Mouse (Mus musculus) ovary, postnatal 36 days (tissue): Measurements from ENCODE around the gene Ror2.

ENCODE experiments used
- DNase-seq: peaks from one replicate; pipeline ENCODE4 v3.0.0; 2022; ENCODE audit warnings: low spot score, mixed read lengths

Gene Ror2

DNA sequence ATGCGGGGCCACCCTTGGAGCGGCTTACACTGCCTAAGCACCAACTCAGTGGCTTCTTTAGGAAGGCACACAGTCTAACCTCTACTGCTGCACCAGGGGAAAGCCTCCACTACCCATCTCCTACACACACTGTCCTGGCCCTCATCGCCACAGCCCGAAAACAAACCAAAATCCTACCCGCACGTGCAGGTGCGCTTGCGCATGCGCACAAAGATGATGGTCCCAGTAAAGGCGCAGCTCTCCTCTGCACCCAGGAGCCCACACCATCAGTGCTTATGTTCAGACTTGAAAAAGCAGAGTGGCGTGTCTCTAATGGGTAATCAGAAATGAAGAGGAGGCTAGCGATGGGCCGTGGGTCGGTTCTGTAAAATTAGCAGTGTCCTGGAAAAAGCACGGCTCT lies 91.6 kb downstream of the Ror2 start:
- no peak for DNase-seq

DNA sequence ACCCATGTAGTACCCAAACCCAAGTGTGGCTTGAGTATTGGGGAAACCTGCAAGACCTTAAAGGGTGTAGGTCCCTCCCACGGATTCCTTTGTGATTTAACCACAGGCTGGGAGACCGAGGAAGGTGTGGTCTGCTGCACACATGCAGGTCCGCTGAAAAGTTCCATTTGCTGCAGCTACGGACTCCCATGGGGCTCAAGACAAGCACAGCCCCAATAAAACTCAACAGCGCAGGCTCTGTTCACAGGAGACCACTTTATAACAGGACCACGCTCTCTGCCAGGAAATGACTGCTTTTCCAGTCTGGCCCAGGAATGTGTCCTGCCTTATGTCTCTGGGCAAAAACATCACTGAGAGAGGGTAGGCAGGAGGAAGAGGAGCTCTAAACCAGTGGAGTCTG lies 92.2 kb downstream of the Ror2 start:
- DNase-seq = no peak

DNA sequence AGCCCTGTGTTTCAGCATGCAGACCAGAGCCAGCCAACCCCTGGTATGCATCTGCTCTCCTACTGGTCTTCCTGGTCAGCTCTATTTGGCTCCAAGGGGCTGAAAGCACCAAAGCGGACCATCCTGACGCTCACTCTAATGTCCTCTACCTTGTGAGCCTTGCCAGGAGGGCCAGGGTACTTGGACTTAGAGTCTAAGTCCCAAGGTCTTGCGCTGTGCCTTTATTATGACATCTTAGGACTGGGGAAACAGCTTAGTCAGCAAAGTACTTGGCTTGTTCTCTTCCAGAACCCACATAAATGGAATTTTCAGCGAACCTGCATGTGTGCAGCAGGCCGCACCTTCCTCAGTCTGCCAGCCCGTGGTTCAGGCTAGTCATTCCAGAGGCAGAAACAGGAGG lies 93.6 kb downstream of the Ror2 start:
- DNase-seq = no peak

DNA sequence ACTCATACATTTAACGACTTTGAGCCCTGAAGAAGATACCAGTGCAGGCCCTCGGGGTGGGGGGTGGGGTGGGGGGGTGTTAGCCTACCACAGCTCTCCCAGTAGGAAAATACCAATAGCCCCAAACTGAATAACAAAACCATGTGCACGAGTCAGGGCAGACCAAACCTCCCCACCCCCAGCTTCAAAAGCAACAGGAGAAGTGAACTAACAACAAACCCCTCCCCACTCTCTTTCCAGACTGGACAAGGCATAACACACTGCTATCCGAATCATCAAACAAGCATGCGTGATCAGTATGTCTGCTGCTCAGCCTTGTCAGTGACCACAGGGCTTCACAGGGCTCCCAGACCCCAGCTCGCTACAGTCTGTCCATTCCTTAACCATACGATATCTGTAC lies 94.3 kb downstream of the Ror2 start:
- no peak for DNase-seq

DNA sequence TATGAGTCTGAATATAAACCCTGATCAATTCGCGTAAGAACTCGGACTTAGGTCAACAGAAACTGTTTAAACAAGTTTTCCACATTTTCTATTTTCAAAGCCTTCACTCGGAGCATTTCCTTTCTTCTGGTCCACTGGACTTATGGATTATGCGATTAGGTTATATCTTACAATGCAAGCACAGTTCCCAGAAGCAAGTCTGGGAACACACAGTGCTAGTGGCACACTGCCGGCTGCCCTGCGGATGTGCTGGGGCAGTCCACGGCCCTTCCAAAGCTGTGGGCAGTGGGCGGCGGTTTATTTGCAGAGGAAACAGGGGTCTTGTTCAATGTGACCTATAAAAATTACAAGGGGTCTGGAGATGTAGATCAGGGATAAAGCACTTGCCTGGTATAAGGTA lies 97.0 kb downstream of the Ror2 start:
- no peak for DNase-seq

DNA sequence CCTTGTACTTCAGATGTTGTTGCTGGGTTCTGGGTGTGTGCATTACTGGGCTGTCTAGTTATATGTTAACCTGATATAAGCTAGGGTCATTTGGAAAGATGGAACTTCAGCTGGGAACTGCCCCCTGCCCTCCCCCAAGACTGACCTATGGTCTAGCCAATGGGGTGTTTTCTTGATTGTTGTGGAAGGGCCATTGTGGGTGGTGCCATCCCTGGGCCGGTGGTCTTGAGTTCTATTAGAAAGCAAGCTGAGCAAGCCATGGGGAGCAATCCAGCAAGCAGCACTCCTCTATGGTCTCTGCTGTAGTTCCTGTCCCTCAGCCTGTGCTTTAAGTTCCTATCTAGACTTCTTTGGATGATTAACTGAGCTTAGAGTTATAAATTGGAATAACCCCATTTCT lies 101.1 kb downstream of the Ror2 start:
- DNase-seq = no peak

DNA sequence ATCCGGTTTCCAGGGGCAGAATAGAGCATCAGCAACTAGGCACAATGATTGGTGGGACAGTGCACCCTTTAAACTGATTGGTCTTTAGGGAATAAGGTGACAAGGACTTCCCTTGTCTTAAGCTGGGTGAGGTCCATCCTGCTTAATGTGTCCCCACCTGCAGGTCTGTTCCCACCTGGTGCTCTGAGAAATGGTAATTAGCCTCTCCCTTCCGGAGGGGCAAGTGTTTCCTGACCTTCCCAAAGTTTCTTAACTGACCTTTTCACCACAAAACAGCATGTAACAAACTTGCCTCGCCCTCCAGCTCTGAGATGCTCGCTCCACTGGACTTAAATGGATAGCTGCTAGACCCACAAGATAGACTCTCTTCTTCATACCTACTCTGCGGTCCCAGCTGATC lies 101.8 kb downstream of the Ror2 start:
- DNase-seq = no peak

DNA sequence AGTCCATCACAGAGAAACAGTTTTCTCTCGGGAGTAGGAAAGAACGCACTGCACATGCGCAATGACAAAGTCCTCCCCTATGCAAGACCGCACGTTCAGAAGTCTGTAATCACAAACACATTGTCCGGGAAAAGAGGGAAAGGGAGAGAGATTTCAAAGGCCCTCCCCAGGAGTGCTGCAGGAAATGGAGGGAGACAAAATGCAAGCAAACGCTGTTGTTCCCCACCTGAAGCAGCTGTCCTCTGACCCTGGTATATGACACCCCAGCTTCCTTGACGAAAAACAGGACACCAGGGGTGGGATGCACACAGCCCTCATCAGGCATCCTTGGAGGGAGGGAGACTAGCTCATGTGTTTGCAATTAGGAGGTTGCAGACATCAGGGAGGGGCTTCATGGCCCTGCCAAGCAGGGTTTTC lies 102.8 kb downstream of the Ror2 start:
- no peak for DNase-seq

DNA sequence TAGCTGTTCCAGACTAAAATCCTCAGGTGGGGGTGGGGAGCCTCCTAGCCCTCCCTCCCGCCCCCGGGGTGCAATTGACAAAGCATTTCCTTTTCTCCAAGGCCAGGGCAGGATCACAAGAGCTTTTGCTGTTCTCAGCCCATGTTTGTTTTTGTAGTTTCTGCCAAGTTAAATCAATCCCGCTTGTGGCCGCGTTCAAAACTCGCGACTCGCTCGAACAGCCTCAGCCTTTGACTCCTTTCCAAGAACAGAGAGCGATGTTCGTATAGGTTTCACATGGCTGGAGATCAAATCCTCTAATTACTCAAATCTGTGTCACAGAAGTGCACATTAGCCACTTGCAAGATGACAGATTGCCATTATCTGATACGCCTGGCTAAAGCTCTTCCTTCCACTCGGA lies 107.3 kb downstream of the Ror2 start:
- no peak for DNase-seq

DNA sequence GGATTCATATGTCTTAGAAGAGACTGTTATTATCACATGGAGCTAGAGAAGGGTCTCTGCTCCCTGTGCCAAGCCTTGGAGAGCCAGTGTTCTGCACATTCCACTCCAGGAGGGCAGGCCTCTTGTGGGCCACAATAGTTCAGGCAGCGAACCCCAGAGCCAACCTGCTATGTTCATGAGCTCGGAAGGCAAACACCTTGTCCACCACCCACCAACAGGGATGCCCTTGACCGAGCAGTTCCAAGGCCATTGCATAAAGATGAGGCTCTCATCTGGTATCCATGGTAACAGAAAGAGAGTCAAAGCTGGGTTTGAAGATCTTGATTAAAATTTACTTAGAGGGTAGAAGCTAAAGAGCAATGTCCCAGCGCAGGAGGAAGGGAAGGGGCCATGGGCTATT lies 107.8 kb downstream of the Ror2 start:
- DNase-seq = no peak

DNA sequence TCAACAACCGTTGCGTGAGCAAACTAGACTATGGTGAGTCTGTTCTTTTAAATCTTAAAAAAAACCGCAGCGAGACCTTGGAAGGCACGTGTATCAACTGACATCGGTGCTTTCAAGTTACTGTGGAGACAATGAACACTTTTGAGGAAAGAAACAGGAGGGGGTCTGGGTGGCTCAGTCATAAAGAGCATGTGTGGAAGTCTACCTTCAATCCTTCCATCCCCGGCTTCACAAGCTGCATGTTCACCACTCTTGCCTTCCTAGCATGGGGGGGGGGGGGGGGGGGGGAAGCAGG lies 108.6 kb downstream of the Ror2 start:
- no peak for DNase-seq

DNA sequence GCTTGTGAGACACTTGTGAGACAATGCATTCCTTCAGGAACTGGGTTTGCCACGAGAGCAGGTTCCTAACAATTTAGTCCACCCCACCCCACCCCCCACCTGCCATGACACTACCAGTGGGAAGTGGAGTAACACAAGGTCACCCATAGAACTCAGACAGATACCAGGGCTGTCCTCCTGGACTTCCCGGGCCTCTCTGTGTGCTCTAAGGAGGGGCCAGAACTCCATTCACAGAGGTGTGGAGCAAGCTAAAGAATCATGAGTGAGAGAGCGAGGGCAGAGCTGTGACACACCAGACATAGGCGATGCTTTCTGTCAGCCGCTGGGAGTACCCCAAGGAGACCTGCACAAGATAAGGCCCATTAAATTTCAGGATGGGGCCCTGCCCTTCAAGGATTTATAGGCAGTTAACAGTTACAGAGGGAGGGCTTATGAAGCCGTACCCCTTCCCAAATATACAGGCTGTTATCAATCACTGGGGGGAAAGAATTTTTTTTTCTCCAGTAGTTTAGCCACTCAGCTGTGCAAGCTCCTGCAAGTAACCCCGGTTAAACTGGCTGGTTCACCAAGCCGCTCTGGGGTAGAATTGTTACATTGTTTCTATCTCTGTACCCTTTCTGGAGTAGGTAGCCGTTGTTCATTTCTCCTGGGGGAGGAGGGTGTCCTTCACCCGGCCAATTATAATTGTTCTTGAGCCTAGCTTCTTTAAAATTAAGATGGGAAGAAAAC lies 109.1 kb downstream of the Ror2 start:
- DNase-seq = no peak

DNA sequence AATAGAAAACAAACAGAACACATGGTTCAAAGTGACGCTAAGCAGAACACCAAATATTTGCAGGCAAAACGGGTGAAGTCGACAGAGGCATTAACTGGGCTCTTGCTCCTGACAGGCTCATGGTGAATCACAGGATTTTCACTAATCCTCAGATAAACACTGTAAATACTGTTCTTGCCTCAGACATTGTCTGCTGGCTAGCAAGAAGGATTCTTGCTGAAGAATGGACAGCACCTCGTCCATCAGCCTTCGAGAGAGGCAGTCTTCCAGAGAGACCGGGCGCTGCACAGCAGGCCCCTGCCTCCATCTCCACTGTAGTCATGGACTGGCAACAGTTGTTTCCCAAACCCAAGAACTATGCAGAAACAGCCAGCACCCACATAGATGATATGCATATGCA lies 110.9 kb downstream of the Ror2 start:
- DNase-seq = no peak

DNA sequence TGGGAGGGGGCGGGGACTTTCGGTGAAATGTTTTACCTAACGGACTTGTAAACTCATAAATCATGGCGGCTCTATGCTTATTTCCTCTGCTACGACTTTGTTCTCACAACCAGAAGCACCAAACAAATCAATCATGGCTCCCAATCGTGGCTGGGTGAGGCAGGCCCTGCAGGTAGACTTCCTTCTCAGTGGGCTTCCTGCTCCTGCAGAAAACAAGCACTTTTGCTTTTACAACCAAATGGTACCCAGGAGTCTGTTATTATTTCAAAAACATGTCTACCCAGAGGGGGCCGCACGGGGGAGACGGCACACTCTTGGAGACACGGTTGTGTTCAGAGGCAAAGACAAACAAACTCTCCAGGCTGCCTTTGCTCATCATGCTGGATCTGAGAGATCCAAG lies 122.3 kb downstream of the Ror2 start:
- no peak for DNase-seq

DNA sequence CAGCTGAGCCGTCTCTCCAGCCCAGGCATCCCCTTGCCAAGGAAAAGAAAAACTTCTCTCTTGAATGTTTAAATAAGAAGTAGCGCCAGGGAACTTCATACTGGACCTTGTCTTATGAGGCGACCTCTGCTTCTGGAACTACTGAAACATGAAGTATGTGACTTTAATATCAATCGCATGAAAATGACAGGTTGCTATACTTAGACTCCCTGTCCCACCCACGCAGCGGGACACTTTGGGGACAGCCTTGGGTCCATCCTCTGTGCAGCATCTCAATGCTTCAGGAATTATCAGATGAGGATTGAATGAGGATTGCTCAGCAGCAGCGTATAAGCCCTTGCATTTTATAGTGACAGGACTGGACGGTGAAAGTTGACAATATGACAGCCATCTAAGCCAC lies 122.9 kb downstream of the Ror2 start:
- DNase-seq = no peak

DNA sequence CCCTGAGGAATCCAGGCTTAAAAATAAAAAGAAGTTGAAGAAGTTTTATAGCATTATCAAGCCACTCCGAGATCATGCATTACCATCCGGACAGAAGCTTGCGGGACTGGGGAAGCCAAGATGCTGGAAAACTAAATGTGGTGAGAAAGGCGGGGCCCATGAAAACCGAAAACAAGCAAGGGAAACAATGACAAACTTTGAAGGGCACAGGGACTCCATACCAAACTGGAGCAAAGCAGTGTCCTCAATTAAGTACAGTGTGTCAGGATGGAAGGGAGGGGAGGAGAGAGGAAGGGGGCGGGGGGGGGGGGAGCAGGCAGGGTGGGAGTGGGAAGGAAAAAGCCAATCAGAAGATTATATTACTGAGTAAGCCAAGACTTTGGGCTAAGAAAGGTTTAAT lies 126.4 kb downstream of the Ror2 start:
- DNase-seq = no peak

DNA sequence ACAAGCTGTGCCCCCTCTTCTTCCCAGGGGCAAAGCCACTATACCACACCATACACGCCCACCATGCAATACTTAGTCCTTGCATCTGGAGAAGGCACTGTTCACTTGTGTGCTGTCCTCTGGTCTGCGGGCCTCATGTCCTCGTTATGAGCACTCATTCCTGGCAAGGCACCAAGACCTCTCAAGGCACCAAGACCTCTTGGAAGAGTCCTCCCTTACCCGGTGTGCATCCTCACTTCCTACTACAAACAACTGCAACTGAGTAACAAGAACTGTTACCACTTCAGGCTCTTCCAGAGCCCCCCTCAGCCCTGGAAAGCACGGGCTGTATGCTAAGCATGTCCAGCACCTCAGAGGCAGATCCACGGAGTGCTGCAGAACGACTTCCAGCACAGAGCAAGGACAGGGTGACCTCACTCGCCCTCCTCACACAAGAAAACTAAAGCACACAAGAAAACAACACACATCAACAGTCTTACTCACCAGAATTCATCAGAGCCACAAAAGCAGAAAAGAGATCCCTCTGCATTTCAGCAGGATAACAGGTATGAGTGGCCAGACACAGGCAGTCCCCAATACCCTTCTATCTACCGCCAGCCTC lies 127.4 kb downstream of the Ror2 start:
- DNase-seq = peak; percentile 25

DNA sequence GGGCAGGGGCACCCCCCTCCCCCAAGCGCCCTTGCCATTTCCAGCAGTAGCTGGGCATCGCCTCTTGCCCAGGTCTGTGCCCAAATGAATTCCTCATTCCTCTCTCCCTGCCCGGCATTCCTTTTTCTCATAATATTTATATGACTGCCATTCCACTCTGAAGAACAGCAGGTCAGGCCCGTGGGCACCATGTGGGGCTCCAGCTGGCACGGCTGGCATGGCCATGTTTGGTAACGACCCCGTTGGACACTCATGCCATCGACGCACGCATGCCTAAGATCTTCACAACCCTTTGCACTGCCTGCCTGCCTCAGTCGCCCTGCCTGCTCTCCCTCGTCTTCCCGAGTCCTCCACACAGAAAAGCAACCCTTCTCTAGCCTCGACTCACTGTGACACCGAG lies 129.0 kb downstream of the Ror2 start:
- DNase-seq = no peak

DNA sequence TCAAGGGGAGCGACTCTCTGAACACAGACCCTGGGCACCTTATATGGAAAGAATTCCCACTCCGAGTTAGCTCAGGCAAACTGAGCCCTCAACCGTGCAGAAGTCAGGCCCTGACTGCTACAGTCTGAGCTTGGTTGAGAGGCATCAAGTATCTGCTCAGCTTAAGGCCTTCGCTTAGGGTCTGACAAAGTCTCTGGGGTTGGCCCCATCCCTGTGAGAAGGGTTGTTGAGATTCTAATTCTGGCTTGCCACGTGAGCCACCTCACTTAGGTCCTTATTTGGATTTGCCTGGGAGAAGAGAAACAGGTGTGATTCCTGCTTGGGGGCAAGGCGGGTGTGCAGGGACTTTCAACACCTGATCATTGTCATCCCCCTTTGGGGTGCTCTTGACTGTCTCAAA lies 129.6 kb downstream of the Ror2 start:
- DNase-seq = no peak

DNA sequence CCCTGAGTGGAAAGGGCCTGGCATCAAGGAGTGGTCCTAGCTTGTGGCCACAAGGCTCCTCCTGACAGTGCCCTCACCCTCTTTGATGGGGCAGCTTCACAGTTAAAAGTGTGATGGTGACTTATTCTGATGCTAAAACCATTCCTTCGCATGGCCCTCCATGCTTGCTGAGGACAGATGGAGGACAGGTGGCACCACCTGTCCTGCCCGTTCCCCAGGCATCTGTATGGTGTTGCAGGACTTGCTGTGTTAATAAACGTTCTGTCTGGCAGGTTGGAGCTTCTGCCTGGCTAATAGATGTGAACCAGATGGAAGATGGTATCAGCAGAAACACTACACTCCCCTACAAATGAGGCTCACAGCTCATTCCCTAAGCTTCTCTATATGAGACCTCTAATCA lies 140.4 kb downstream of the Ror2 start:
- DNase-seq = no peak

DNA sequence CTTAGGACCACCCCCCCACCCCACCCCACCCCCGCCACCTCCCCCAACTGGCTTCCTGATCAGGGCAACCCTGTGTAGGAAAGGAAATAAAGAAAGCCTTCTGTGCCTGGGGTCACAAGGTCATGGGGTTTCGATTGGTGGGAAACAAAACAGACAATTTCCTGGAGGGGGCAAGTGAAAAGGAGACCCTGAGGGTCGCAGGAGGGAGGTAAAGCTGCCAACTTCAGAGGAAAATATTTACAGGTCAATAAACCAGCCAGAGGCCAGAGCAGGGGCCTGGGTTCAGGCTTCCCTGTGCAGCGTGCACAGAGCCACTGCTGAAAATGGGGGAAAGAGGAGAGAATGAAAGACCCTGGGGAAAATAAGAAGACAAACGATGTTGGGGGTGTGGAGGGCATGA lies 142.8 kb downstream of the Ror2 start:
- no peak for DNase-seq

DNA sequence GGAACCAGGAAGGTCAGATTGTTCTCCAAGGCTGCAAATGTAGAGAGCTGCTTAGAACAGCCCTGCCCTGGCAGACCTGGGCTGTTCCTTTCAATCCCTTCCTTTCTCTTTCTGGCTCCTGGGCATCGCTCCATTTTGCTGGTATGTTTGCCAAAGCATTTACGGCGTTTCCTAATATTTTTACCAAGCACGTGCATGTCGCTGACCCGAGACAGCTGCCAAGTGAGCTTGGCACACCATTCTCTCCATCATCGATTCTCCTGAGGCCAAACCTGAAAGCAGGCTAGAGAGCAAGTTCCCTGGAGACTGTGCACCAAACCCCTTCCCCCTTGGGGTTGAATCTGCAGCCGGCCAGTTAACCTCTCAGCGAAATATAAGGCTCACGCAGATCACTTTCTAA lies 143.7 kb downstream of the Ror2 start:
- peak; percentile 20 for DNase-seq

DNA sequence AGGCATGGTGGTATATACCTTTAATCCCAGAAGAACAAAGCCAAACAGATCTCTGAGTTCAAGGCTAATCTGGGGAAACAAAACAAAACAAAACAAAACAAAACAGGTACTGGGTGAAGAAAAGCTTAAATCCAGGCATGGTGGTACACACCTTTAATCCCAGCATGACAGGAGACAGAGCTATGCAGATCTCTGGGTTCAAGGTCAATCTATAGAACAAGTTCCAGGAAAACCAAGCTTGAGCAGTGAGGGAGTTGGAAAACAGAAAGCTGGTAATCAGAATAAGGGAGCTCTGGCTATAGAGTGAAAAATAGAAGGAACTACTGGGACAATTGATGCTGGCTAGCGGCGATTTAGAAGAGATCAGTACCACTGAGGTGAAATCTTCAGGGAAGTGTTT lies 145.6 kb downstream of the Ror2 start:
- no peak for DNase-seq

DNA sequence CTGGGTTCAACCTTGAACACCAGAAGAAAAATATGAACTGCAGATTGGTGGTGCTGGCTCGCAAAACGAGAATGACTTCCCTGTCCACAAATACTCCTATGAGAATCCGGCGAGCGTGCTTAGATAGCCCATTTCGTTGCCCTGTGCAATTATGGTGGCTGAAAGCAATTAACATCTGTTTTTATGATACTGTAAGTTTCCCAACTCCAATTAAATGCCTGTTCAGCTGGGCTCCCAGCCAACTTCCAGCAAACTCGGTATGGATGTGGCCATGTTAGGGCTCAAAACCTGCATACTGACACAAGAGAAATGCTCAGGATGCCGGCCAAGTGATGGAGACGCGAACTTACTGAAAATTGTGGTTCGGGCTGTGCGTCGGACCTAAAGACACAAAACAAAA lies 155.4 kb downstream of the Ror2 start:
- no peak for DNase-seq

DNA sequence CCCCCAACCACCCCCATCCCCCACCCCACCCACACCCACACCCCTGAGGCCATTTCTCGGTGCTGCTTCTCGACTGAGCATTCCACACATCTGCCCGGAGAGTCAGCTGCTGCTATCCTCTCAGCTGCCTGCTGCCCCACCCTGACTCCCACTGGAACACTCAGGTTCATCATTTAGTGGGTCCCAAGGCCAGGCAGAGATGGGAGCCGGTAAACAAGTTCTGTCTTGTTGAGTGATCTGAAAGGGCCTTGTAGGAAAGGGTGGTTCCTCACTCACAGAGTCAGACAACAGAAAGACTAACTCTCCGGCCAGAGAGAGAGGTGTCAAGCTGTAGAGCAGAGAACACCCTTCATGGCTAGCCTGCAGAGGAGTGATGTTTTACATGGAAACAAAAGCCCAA lies 155.9 kb downstream of the Ror2 start:
- no peak for DNase-seq
